Mouse (Mus musculus) midbrain, embryonic 16.5 days (tissue): ENCODE data around the gene Hs6st3. TPM values are rescaled to one million over a fixed set of nuclear protein-coding genes. Genes with fewer than 3 reads are reported as not detected.
A peak's percentile ranks its signal among the peaks of the same experiment; 100 is the strongest.

ENCODE experiments used
- ATAC-seq: fragments of 200-750 bp; cut with Nextera tagmentation; 2 replicates; pipeline ENCODE4 v1.8.0; 2017; ENCODE audit warnings: moderate TSS enrichment
- H3K27ac ChIP-seq: fragments of 300-500 bp; sonication (generic); 2 replicates; pipeline ENCODE4 v1.5.1; 2014; ENCODE audit warnings: mild to moderate bottlenecking, low read length, mixed read lengths
- H3K27me3 ChIP-seq: fragments of 300-500 bp; sonication (generic); 2 replicates; pipeline ENCODE4 v1.6.1; 2014; ENCODE audit warnings: low read depth, low read length, mixed read lengths; ENCODE audit not compliant: control insufficient read depth, insufficient read depth
- H3K36me3 ChIP-seq: fragments of 300-500 bp; sonication (generic); 2 replicates; pipeline ENCODE4 v1.6.1; 2014; ENCODE audit warnings: mild to moderate bottlenecking, low read length, moderate library complexity, mixed read lengths; ENCODE audit not compliant: control insufficient read depth, insufficient read depth
- H3K4me1 ChIP-seq: fragments of 300-500 bp; sonication (generic); 2 replicates; pipeline ENCODE4 v1.6.1; 2014; ENCODE audit warnings: mild to moderate bottlenecking, low read length, mixed read lengths; ENCODE audit not compliant: control insufficient read depth, insufficient read depth
- H3K4me2 ChIP-seq: fragments of 300-500 bp; sonication (generic); 2 replicates; pipeline ENCODE4 v1.6.1; 2014; ENCODE audit warnings: mild to moderate bottlenecking, low read length, mixed read lengths
- H3K4me3 ChIP-seq: fragments of 300-500 bp; sonication (generic); 2 replicates; pipeline ENCODE4 v1.5.1; 2014; ENCODE audit warnings: low read depth, mild to moderate bottlenecking, low read length, moderate library complexity, mixed read lengths
- H3K9ac ChIP-seq: fragments of 300-500 bp; sonication (generic); 2 replicates; pipeline ENCODE4 v1.6.1; 2014; ENCODE audit warnings: low read depth, low read length, mixed read lengths
- H3K9me3 ChIP-seq: fragments of 300-500 bp; sonication (generic); replicated peaks from 2 replicates; pipeline ENCODE4 v1.6.1; 2014; ENCODE audit warnings: mild to moderate bottlenecking, low read length, mixed read lengths; ENCODE audit not compliant: control insufficient read depth, poor library complexity, severe bottlenecking
- WGBS: fragments of 180-500 bp; shearing (Covaris S2); extraction: QIAGEN DNeasy Blood & Tissue Kit; methylation state at CpG from one replicate; pipeline ENCODE4 v1.1.7; 2014; 5-methylcytosine and 5-hydroxymethylcytosine counted together
- polyA plus RNA-seq: library from polyadenylated mRNA; unstranded; fragments of >200 nt; fragmentation: Nextera tagmentation; extraction: Ambion mirVana; gene quantifications from 2 replicates; pipeline ENCODE4 v1.2.1, GENCODE M21; 2015

The Hs6st3 gene
- polyA plus RNA-seq, 1 experiment from 2014 or later: 1.3 TPM

DNA sequence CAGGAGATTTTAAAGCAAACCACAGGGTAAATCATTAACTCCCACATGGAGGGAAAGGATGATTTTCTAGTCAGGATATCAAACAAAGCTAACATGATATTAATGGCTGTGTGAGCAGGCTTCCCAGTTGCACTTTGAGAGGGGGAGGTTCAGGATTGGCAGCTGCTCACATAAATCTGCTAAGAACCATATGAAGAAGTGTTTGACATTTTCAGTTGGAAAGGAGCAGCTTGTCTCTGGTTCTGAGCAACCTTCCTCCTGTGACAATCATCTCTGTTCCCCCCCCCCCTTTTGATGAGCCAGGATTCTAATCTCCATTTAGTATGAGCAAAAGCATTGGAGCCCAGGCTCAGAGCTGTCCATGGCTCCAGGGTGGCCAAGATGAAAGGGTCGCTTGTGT lies 643.0 kb downstream of the Hs6st3 start:
- Histone ChIP-seq H3K4me3 (no peak overlapping the region), H3K9me3 (no peaks in the 10 kb centered on the region), H3K27ac (no peak overlapping the region), H3K9ac (no peak overlapping the region), H3K4me2 (no peak overlapping the region), H3K36me3 (no peaks in the 10 kb centered on the region), H3K4me1 (no peaks in the 10 kb centered on the region), H3K27me3 (no peaks in the 10 kb centered on the region)
- no peak for ATAC-seq
- 87% methylated on average over 1 of the region's 1 CpGs for WGBS

DNA sequence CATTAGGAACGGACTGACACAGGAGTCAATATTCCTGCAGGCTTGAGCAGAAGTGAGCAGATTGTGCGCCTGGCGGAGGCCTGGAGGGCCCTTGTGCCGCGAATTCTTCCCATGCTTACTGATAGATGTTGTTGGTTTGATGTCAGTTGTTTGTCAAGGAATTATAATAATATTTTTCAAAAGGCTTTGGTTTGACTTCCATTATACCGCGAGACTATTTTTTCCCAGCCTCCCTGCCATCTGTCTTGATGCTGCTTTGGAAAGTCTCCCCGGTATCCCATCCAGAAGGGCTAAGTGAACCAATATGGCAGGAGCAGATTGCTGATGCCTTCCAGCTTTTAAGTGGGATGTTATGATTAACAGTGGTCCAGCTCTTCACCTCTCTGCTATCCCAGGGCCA lies 651.3 kb downstream of the Hs6st3 start:
- H3K4me3 ChIP-seq: no peak overlapping the region
- H3K27ac ChIP-seq: no peak overlapping the region
- 93% methylated on average over 8 of the region's 8 CpGs for WGBS
- H3K36me3 ChIP-seq: no peaks in the 10 kb centered on the region
- no peak overlapping the region for H3K4me2 ChIP-seq
- no peaks in the 10 kb centered on the region for H3K4me1 ChIP-seq
- no peaks in the 10 kb centered on the region for H3K27me3 ChIP-seq
- H3K9me3 ChIP-seq: no peaks in the 10 kb centered on the region
- no peak for ATAC-seq
- H3K9ac ChIP-seq: no peak overlapping the region

DNA sequence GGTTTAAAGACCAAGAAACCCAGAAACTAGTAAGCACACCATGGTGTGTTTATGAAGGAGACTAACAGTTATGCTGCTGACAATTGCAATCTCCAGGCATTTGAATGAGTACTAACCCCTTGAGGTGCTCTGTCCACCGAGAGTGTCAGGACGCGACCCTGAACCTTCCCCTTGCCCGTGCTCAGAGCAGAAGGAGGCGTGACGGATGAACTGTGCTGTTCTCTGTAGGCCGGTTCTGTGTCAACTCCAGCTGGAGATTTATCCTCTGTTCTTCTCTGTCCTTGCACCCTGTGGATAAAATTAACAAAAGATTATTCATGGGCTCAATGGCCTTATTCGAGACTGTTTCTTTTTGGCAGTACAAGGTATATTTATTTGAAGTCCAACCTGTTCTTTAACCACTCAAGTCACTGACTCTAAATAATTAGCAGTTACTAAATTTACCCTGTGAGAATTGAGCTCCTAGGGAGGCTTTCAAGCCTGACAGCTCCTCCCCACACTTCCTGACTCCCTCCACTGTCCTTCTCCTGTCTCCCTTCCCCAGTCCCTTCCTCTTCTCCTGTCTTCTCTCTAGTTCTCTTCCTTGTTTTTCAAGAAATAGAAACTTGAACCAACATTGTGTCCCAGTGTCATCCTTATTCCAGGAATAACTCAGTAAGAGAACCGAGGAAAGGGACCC lies 659.2 kb downstream of the Hs6st3 start:
- Histone ChIP-seq H3K4me3 (no peak overlapping the region), H3K9me3 (no peaks in the 10 kb centered on the region), H3K36me3 (no peaks in the 10 kb centered on the region), H3K27me3 (no peaks in the 10 kb centered on the region), H3K9ac (no peak overlapping the region), H3K4me2 (no peak overlapping the region), H3K27ac (no peak overlapping the region), H3K4me1 (peaks cover 4% of the 10 kb centered on the region; the same call in 1 of the 2 replicates)
- WGBS: 42% methylated on average over 9 of the region's 9 CpGs
- ATAC-seq: no peak

DNA sequence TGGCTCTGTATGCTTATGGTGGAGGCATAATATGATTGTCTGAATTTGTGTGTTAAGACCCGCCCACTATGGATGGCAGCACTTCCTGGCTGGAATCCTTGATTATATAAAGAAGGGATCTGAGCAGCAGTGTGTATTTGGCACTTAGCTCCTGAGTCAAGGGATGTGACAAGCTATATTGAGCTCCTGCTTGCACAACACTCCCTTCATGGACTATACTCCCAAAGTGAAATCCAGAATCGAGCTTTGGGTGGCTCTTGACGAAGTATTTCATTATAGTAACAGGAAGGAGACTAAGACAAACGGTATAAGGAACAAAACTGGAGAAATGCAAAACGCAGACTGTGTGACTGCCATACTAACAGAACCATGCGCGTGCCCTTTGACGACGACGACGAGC lies 660.4 kb downstream of the Hs6st3 start:
- Histone ChIP-seq H3K36me3 (no peaks in the 10 kb centered on the region), H3K4me3 (no peak overlapping the region), H3K4me1 (peaks cover 4% of the 10 kb centered on the region; the same call in 1 of the 2 replicates), H3K27ac (no peak overlapping the region), H3K9me3 (no peaks in the 10 kb centered on the region), H3K4me2 (no peak overlapping the region), H3K9ac (no peak overlapping the region), H3K27me3 (no peaks in the 10 kb centered on the region)
- WGBS: 92% methylated on average over 11 of the region's 11 CpGs
- ATAC-seq: no peak

DNA sequence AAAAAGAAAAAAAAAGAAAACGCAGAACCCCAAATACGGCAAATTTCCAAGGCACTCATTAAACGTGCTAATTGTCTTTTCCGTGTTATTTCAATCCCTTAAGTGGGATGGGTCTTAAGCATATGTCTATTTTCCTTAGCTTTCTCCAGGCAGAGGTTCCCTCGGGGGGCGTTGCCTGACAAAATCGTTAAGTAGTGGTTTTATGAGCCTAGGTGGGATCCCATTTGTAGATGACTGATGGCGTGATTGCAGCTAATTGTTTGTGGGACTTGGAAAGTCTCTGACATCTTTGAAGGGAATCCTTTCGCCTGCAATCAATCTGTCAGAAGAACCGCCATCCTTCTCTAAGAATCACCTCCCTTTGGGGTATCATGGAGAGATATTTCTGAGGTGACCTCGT lies 662.7 kb downstream of the Hs6st3 start:
- Histone ChIP-seq H3K27me3 (no peaks in the 10 kb centered on the region), H3K4me3 (no peak overlapping the region), H3K4me1 (peaks cover 4% of the 10 kb centered on the region; the same call in 1 of the 2 replicates), H3K27ac (no peak overlapping the region), H3K9ac (no peak overlapping the region), H3K4me2 (no peak overlapping the region), H3K9me3 (no peaks in the 10 kb centered on the region), H3K36me3 (no peaks in the 10 kb centered on the region)
- 87% methylated on average over 11 of the region's 11 CpGs for WGBS
- no peak for ATAC-seq

DNA sequence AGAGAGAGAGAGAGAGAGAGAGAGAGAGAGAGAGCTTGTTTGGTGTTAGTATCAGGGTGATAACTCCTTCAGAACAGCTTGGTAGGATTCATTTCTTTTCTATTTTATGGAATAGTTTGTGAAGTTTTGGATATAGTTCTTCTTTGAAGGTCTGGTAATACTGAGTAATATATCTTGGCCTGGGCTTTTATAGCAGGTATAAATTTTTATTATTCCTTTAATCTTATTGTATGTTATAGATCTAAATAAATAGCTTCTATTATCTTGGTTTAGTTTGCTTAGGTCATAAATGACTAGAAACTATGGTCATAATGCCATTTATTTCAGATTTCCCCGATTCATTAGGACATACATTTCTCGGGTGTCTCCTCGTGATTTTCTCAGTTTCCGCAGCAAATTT lies 675.8 kb downstream of the Hs6st3 start:
- H3K36me3 ChIP-seq: no peaks in the 10 kb centered on the region
- no peak overlapping the region for H3K4me2 ChIP-seq
- H3K27ac ChIP-seq: no peak overlapping the region
- H3K4me1 ChIP-seq: 0 out of 2 replicates have a peak, but pooled peaks cover 4% of the 10 kb centered on the region
- H3K4me3 ChIP-seq: no peak overlapping the region
- H3K9ac ChIP-seq: no peak overlapping the region
- no peaks in the 10 kb centered on the region for H3K27me3 ChIP-seq
- no peaks in the 10 kb centered on the region for H3K9me3 ChIP-seq
- no peak for ATAC-seq
- WGBS: 96% methylated on average over 4 of the region's 4 CpGs

DNA sequence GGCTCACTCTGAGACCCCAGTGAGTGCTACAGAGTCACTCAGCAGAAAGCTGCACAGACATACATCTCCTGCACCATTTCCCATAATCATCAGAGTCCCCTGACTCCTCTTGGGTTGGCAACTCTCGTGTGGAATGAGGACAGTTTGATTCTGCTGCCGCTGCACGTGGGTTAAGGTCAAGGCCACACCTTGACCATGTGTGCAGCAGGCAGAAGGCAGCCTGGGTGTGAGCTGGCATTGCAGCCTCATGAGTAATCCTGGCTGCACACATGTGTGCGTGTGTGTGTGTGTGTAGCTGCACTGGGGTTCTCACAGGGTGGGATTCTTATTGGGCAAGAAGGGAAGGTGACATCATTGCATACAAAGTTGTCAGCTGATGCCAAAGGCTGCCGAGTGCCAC lies 677.5 kb downstream of the Hs6st3 start:
- Histone ChIP-seq H3K27me3 (no peaks in the 10 kb centered on the region), H3K9ac (no peak overlapping the region), H3K4me2 (no peak overlapping the region), H3K4me1 (0 out of 2 replicates have a peak, but pooled peaks cover 4% of the 10 kb centered on the region), H3K36me3 (no peaks in the 10 kb centered on the region), H3K27ac (no peak overlapping the region), H3K9me3 (no peaks in the 10 kb centered on the region), H3K4me3 (no peak overlapping the region)
- 86% methylated on average over 5 of the region's 5 CpGs for WGBS
- ATAC-seq: no peak

DNA sequence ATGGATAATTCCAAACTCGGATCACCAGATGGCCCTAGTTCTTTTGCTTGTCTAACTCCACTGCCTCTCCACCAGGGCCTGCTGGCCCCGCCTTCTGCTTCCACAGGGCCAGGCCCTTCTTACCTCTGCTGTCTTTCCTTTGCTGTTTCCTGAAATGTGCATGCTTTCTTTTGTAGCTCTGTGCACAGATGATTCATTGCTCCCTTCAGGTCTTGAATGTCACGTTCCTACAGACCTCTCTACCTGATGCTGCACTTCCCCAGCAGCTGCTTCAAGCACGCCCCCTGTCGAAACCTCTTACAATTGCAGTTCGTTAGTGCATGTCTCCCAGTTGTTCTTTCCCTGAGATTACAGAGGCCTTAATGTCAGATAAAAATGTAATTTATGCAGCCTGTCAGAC lies 682.4 kb downstream of the Hs6st3 start:
- H3K9me3 ChIP-seq: no peaks in the 10 kb centered on the region
- 0 out of 2 replicates have a peak, but pooled peaks cover 4% of the 10 kb centered on the region for H3K4me1 ChIP-seq
- H3K27me3 ChIP-seq: no peaks in the 10 kb centered on the region
- no peak overlapping the region for H3K4me3 ChIP-seq
- H3K27ac ChIP-seq: no peak overlapping the region
- no peak overlapping the region for H3K4me2 ChIP-seq
- no peak overlapping the region for H3K9ac ChIP-seq
- no peak for ATAC-seq
- 54% methylated on average over 6 of the region's 6 CpGs for WGBS
- H3K36me3 ChIP-seq: no peaks in the 10 kb centered on the region

DNA sequence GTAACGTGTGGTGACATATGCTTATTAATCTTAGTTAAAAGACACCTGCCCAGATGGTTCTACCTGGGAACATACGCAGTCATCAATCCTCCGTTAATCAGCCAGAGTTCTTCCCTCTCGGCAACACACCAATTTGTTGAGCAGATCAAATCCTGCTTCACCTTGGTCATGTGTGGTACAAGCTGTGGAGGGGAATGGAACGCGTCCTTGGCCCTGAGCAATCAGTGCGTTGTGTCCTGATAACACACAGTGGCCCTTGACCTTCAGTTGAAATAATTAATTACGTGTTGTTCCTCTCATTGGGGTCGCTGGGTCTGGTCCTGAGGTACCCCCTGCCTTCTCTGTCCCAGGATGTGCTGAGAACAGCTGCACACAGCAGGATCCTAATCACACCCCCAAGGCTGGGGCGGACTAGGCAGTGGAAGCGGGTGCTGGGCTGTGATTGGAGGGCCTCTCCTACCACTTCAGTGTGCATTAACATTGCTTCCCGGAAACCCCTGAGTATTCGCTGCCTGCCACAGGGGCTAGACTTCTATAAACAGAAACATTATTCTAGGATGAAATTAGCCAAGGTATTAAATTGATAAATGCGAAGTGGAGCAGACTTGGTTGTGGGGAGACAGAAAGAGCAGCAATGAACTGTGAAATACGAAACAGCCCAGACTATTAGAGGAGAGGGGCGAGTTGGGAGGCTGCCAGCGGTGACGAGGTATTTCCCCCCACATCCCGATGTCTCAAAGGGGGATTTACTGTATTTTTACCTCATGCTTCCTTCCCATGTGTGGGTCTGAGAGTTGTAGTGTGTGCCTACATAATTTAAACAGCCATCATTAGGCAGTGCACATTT lies 693.2 kb downstream of the Hs6st3 start:
- Histone ChIP-seq H3K9me3 (no peaks in the 10 kb centered on the region), H3K4me1 (peaks cover 31% of the 10 kb centered on the region), H3K36me3 (no peaks in the 10 kb centered on the region), H3K27ac (peak overlapping the region; percentile 40), H3K27me3 (no peaks in the 10 kb centered on the region), H3K4me2 (peak overlapping the region; percentile 40), H3K9ac (no peak overlapping the region; the same call in 1 of the 2 replicates), H3K4me3 (no peak overlapping the region)
- ATAC-seq: peak; percentile 82
- WGBS: 31% methylated on average over 19 of the region's 19 CpGs
